Mouse (Mus musculus) thymus, adult 2 months (tissue): ENCODE measurements around the gene Vmn2r13.
"Not testable (repeated sequence)": the region's sequence is repeated elsewhere in the genome, so short reads cannot be mapped to it uniquely, and the experiment has no call there.

Experiments
- CTCF ChIP-seq: fragments of 200-500 bp; IDR thresholded peaks from 2 replicates; pipeline ENCODE4 v1.5.1; 2012; ENCODE audit warnings: mild to moderate bottlenecking, control low read depth, low read length, moderate library complexity, borderline replicate concordance; ENCODE audit not compliant: control insufficient read depth, poor library complexity, insufficient read depth; ENCODE audit errors: extremely low read depth
- POLR2A ChIP-seq: fragments of 200-500 bp; IDR thresholded peaks from 2 replicates; pipeline ENCODE4 v1.6.1; 2012; ENCODE audit warnings: mild to moderate bottlenecking, low read length, control low read depth, moderate library complexity; ENCODE audit not compliant: control insufficient read depth, poor library complexity, insufficient read depth; ENCODE audit errors: extremely low read depth

DNA sequence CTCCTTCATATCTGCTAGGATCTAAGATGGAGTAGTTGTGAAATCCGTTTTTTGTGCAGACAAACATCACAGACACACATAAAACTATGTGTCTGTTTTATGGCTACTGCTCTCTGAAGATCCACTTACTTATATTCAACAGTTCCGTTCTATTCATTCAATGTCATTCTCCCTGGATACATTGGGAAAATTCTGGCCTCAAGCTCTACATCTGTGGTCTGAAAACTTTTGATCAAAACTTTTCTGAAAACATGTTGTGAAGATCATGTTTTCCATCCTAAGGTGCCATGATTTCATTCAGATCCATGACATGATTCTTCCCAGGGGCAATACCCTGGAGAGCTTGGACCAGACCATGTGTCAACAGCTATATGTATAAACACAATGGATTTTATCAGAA lies at the start of gene Vmn2r13:
- not testable (repeated sequence) for TF ChIP-seq POLR2A, CTCF
